Mouse (Mus musculus) intestine, embryonic 15.5 days (tissue): ENCODE results near the gene Gmeb2. TPM values are rescaled to one million over a fixed set of nuclear protein-coding genes. Genes with fewer than 3 reads are reported as not detected.
A peak's percentile ranks its signal among the peaks of the same experiment; 100 is the strongest.
"Not testable (repeated sequence)": the region's sequence is repeated elsewhere in the genome, so short reads cannot be mapped to it uniquely, and the experiment has no call there.

Experiments
- ATAC-seq: fragments of 200-750 bp; cut with Nextera tagmentation; 2 replicates; pipeline ENCODE4 v1.8.0; 2017; ENCODE audit warnings: moderate TSS enrichment, moderate library complexity
- H3K27ac ChIP-seq: fragments of 300-500 bp; sonication (generic); 2 replicates; pipeline ENCODE4 v1.5.1; 2015; ENCODE audit warnings: mild to moderate bottlenecking, inconsistent platforms
- H3K27me3 ChIP-seq: fragments of 300-500 bp; sonication (generic); replicated peaks from 2 replicates; pipeline ENCODE4 v1.6.1; 2015; ENCODE audit warnings: inconsistent platforms
- H3K36me3 ChIP-seq: fragments of 300-500 bp; sonication (generic); 2 replicates; pipeline ENCODE4 v1.6.1; 2015; ENCODE audit warnings: inconsistent platforms
- H3K4me1 ChIP-seq: fragments of 300-500 bp; sonication (generic); replicated peaks from 2 replicates; pipeline ENCODE4 v1.6.1; 2015; ENCODE audit warnings: inconsistent platforms
- H3K4me2 ChIP-seq: fragments of 300-500 bp; sonication (generic); replicated peaks from 2 replicates; pipeline ENCODE4 v1.6.1; 2015; ENCODE audit warnings: mild to moderate bottlenecking, inconsistent platforms
- H3K4me3 ChIP-seq: fragments of 300-500 bp; sonication (generic); replicated peaks from 2 replicates; pipeline ENCODE4 v1.5.1; 2015; ENCODE audit warnings: inconsistent platforms
- H3K9ac ChIP-seq: fragments of 300-500 bp; sonication (generic); 2 replicates; pipeline ENCODE4 v1.6.1; 2015; ENCODE audit warnings: inconsistent platforms
- H3K9me3 ChIP-seq: fragments of 300-500 bp; sonication (generic); 2 replicates; pipeline ENCODE4 v1.6.1; 2016; ENCODE audit warnings: inconsistent platforms
- WGBS: fragments of 180-500 bp; shearing (Covaris S2); methylation state at CpG from one replicate; pipeline ENCODE4 v1.1.7; 2015; 5-methylcytosine and 5-hydroxymethylcytosine counted together
- polyA plus RNA-seq: library from polyadenylated mRNA; unstranded; fragments of >200 nt; fragmentation: Nextera tagmentation; extraction: Ambion mirVana; gene quantifications from 2 replicates; pipeline ENCODE4 v1.2.1, GENCODE M21; 2015

Gmeb2 gene
- polyA plus RNA-seq = 11.3 and 13.2 TPM in 2 replicates

DNA sequence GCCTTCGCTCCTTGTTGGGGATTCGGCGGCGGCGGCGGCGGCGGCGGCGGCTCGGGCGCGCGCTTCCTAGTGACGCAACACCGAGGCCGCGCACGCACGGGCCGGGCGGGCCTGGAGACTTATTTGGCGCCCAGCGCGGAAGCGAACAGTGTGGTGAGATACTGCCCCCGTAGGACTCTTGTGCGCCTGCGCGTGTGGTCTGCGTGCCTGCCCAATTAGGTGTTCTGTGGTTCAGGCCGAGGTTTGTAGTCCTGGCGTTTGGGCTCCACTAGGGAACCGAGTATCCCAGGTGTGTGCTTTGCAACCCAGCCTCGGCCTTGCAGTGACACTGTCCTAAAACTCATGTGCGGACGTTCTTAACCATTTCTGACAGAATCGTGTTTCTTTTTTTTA lies at the start of gene Gmeb2:
Gene Gmeb2 (minus strand): TSS at position 78 of the 393 bp plus-strand sequence.
- H3K4me1 ChIP-seq, H3K9me3 ChIP-seq, H3K27me3 ChIP-seq, H3K36me3 ChIP-seq: not testable (repeated sequence)
- 11% methylated on average over 33 of the region's 38 CpGs for WGBS
- peak within 1 kb of the TSS; percentile 69 for H3K4me3 ChIP-seq
- peak within 1 kb of the TSS; percentile 93 for H3K27ac ChIP-seq
- peak within 1 kb of the TSS; percentile 89 for H3K9ac ChIP-seq
- peak; percentile 99 for ATAC-seq
- H3K4me2 ChIP-seq = peak within 1 kb of the TSS; percentile 63

DNA sequence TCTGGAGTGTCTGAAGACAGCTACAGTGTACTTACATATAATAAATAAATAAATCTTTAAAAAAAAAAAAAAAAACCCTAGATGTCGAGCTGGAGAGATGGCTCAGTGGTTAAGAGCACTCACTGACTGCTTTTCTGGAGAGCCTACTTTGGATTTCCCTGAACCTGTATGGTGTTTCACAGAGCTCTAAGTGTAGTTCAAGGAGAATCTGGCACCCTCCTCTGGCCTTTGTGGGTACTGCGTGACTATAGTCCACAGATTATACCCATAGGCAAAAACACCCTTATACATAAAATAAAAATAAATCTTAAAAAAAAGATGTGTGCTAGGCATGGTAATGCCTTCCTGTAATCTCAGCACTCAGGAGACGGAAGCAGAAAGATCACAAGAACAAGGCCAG lies 46.2 kb upstream of the Gmeb2 start:
- H3K9ac ChIP-seq = no peak overlapping the region
- WGBS = 65% methylated on average over 3 of the region's 3 CpGs
- H3K27ac ChIP-seq = no peak overlapping the region
- no peaks in the 10 kb centered on the region for H3K9me3 ChIP-seq
- no peaks in the 10 kb centered on the region for H3K27me3 ChIP-seq
- H3K4me3 ChIP-seq = no peak overlapping the region
- ATAC-seq = peak; percentile 62; the same call in 1 of the 2 replicates
- H3K4me2 ChIP-seq = no peak overlapping the region
- peaks cover 17% of the 10 kb centered on the region for H3K36me3 ChIP-seq
- H3K4me1 ChIP-seq = no peaks in the 10 kb centered on the region

DNA sequence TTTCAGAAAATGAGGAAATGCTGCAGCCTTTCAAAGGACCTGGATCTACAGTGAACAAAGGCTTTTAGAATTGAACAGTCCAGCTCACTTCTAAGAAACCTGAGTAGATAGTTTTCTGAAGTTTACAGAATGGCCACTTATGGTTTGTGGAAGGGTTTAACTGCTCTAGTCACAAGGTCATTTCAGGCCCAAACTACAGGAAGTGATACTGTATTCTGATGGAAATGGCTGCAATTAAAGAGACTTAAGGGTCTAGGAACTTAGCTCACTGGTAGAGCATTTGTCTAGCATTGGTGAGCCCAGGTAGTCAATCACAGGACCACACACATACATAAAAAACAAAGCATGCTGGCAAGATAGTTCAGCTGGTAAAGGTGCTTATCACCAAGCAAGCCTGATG lies 44.7 kb upstream of the Gmeb2 start:
- no peak overlapping the region for H3K27ac ChIP-seq
- no peaks in the 10 kb centered on the region for H3K9me3 ChIP-seq
- no peak for ATAC-seq
- no peak overlapping the region for H3K9ac ChIP-seq
- H3K4me3 ChIP-seq = no peak overlapping the region
- peaks cover 27% of the 10 kb centered on the region for H3K36me3 ChIP-seq
- no peaks in the 10 kb centered on the region for H3K27me3 ChIP-seq
- no peak overlapping the region for H3K4me2 ChIP-seq
- H3K4me1 ChIP-seq = no peaks in the 10 kb centered on the region

DNA sequence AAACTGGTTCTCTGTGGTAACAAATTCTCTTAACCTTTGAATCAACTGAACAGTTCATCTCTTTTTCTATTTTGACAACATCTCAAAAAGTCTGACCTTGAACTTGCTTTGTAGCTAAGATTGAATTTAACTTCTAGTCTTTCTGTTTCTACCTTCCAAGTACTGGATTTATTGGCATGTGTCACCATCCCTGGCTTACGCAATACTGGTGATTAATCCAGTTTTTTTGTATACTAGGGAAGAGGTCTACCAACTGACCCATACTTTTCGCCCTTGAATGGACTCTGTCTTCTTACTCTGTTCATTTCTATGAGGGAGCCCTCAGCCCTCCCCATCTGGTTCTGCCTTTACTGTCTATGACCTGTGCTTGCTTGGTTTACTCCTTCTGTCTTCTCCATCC lies 38.3 kb upstream of the Gmeb2 start:
- no peaks in the 10 kb centered on the region for H3K4me1 ChIP-seq
- no peaks in the 10 kb centered on the region for H3K27me3 ChIP-seq
- 90% methylated on average over 2 of the region's 2 CpGs for WGBS
- no peaks in the 10 kb centered on the region for H3K9me3 ChIP-seq
- H3K9ac ChIP-seq = no peak overlapping the region
- no peak for ATAC-seq
- H3K36me3 ChIP-seq = peaks cover 28% of the 10 kb centered on the region
- no peak overlapping the region for H3K27ac ChIP-seq
- H3K4me3 ChIP-seq = no peak overlapping the region
- H3K4me2 ChIP-seq = no peak overlapping the region

DNA sequence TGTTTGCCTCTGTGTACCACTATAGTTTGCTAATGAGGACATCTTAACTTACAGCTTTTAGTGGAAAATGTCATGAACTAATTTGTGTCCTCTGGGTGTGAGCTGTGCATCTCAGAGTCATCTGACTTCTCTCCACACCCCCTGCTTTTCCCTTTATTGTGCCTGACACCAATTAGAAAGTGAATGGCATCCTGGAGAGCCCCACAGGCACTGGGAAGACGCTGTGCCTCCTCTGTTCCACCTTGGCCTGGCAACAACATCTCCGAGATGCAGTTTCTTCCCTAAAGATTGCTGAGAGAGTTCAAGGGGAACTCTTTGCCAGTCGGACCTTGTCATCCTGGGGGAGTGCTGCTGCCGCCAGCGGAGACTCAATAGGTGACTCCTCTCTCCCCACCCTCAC lies 34.3 kb upstream of the Gmeb2 start:
- Histone ChIP-seq H3K9ac (no peak overlapping the region), H3K27me3 (no peaks in the 10 kb centered on the region)
- 83% methylated on average over 5 of the region's 5 CpGs for WGBS

DNA sequence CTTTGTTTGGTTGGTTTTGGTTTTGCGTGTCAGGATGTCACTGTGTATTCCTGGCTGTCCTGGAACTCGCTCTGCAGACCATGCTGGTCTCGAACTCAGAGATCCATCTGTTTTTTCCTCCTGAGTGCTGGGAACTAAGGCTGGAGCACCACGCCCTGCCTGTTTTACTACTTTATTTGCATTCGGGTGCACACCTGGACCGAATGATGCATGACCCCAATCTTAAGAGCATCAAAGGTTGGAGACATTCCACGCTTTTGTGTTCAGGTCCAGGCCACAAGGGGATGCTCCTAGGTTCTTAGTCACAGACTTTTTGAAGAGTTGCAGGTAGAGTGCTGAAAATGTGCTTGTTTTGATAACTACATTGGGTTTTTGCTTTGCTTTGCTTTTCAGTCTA lies 32.3 kb upstream of the Gmeb2 start:
- peaks cover 5% of the 10 kb centered on the region for H3K27me3 ChIP-seq
- H3K9me3 ChIP-seq = no peaks in the 10 kb centered on the region
- ATAC-seq = peak; percentile 42
- H3K36me3 ChIP-seq = peaks cover 12% of the 10 kb centered on the region; the same call in 1 of the 2 replicates
- WGBS = 13% methylated on average over 7 of the region's 7 CpGs
- peak overlapping the region; percentile 76 for H3K4me2 ChIP-seq
- H3K4me1 ChIP-seq = peaks cover 9% of the 10 kb centered on the region; the same call in 1 of the 2 replicates
- H3K27ac ChIP-seq = peak overlapping the region; percentile 63
- peak overlapping the region; percentile 59 for H3K9ac ChIP-seq
- H3K4me3 ChIP-seq = peak overlapping the region; percentile 49

More for the DNA sequence above, 34.3 kb upstream of the Gmeb2 start:
- Histone ChIP-seq H3K27ac (no peak overlapping the region), H3K4me3 (no peak overlapping the region), H3K36me3 (peaks cover 12% of the 10 kb centered on the region; the same call in 1 of the 2 replicates), H3K4me2 (no peak overlapping the region), H3K4me1 (peaks cover 9% of the 10 kb centered on the region; the same call in 1 of the 2 replicates), H3K9me3 (no peaks in the 10 kb centered on the region)
- ATAC-seq = no peak

DNA sequence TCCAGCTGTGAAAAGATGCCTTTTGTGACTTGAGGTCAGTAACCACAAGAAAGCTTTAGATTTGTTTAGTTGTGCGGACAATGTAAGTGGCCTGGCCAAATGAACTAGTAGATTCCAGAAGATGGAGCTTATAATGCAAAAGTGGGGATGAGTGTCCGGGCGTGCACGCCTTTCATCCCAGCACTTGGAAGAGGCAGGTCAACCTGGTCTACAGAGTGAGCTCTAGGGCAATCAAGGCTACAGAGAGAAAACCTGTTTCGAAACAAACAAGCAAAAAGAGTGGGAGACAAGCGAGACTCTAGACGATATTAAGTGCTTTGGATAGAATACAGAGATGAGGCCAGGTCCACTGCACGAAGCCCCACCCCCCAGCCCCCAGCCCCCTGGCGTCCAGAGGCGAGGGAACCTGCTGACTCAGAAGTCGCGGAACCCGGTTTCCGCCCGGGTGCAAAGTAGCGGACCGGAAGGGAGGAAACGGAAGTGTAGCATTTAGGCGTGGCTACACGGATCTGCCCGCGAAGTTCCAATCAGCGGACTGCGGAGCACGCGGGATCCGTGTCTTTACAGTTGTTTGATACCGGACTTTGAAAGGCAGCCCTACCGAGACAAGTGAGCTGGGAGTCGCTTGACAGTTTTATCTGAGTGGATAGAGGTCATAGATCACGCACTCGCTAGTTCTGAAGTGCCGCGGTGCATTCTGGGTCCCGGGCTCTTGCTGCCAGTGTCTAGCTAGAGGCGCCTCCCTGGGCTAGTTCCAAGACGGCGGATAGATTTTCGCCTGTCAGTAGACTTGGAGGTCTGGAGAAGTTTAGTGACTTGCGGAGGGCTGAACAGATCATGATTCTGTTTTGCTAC lies 31.6 kb upstream of the Gmeb2 start, which contains the start of gene Rtel1:
Gene Rtel1 (plus strand): TSS at position 492 of the 855 bp plus-strand sequence.
- Histone ChIP-seq H3K9ac (peak within 1 kb of the TSS; percentile 59), H3K4me3 (peak within 1 kb of the TSS; percentile 49), H3K4me2 (peak within 1 kb of the TSS; percentile 76), H3K4me1 (peaks cover 9% of the 10 kb centered on the region; the same call in 1 of the 2 replicates), H3K27ac (peak within 1 kb of the TSS; percentile 63), H3K36me3 (peaks cover 12% of the 10 kb centered on the region; the same call in 1 of the 2 replicates), H3K27me3 (peaks cover 11% of the 10 kb centered on the region), H3K9me3 (no peaks in the 10 kb centered on the region)
- WGBS = 6% methylated on average over 40 of the region's 40 CpGs
- peak; percentile 97 for ATAC-seq

DNA sequence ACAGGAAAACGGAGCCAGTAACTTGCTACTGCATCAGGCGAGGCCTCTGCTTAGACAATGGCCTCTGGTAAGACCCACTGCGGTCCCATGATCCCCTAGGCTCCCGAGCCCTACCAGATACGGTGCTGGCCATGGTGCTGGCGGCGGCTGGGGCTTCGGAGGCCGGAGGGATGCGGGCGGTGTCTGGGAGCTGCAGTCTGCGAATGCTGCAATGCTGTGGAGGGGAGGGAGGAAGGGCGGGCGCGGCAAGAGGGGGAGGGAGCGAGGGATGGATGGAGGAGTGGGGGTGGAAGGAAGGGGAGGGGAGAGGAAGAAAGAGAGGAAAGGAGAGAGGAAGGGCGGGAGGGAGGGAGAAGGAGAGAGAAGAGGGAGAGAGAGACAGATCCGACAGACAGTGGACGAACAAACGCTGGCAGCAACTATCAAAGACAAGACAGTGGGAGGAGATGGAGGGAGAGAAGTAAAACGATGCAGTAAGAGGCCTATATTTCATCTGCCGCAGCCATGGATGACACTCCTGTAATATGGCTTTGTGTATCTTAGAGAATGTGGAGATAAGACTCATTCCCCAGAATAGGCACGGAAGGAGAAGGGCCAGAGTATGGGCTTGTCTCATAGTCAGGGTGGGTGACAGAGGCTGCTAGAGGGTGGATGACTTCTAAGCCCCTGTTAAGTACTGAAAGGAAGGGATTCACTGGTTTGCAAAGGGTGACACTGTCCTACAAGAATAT lies 26.4 kb upstream of the Gmeb2 start, which contains the start of gene Stmn3:
Gene Stmn3 (minus strand): TSS at position 421 of the 731 bp plus-strand sequence.
- Histone ChIP-seq H3K4me3 (peak within 1 kb of the TSS; percentile 20), H3K27me3 (peaks cover 31% of the 10 kb centered on the region), H3K4me1 (peaks cover 10% of the 10 kb centered on the region), H3K27ac (no peak within 1 kb of the TSS), H3K9me3 (no peaks in the 10 kb centered on the region), H3K9ac (no peak within 1 kb of the TSS), H3K4me2 (peak within 1 kb of the TSS; percentile 49), H3K36me3 (no peaks in the 10 kb centered on the region)
- peak; percentile 75 for ATAC-seq
- WGBS = 3% methylated on average over 23 of the region's 23 CpGs

DNA sequence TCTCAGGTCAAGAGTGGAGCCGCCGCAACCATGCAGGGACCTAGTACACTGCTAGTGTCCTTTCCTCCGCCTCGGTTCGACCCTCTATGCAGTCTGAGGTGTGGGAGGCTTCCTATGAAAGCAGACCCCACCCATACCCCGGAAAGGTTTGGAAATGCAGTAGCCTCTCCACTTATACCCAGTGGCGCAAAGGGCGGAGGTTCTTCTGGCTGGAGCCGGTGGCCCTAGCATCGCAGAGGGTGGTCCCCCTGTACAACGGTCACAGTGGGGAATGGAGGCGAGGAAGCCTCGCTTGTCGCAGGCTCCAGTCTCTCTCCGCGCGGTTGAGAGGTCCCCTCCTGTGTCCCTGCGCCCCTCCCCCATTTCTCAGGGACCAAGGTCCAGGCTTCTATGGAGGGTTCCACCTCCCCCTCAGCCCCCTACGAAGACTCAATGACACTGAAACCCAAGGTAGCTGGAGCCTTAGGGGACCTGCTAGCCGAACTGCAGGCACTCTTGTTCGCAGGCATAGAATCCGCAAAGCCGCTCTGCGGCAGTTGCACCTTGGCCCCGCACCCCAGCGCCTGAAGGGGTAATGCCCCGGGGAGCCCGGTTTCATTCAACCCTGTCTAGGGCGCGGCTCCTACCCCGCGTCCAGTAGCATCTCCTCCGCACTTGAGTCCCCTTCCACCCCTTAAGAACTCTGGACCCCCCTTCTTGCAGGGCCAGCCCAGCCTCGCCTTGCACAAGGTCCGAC lies 25.7 kb upstream of the Gmeb2 start:
- H3K27me3 ChIP-seq = peaks cover 31% of the 10 kb centered on the region
- no peak overlapping the region for H3K27ac ChIP-seq
- no peaks in the 10 kb centered on the region for H3K36me3 ChIP-seq
- 3% methylated on average over 35 of the region's 35 CpGs for WGBS
- no peak overlapping the region for H3K9ac ChIP-seq
- peak overlapping the region; percentile 20 for H3K4me3 ChIP-seq
- peak; percentile 56 for ATAC-seq
- H3K9me3 ChIP-seq = no peaks in the 10 kb centered on the region
- peaks cover 7% of the 10 kb centered on the region for H3K4me1 ChIP-seq
- peak overlapping the region; percentile 49 for H3K4me2 ChIP-seq

DNA sequence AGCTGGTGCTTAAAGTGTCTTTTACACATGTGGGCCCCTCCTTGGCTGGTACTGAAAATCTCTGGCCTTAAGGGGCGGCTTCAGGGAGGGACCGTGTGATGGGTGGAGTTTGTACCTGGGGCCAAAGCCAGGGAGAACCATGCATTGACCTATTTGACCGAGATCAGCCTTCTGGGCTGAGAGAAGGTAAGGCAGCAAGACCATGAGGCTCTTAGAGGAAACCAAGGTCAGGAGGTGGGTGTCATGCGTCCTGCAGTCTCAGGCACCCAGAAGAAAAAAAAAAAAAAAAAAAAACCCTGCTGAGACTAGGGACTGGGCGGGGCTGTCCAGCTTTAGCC lies 25.1 kb upstream of the Gmeb2 start:
- no peak overlapping the region for H3K4me3 ChIP-seq
- H3K9ac ChIP-seq = no peak overlapping the region
- no peak overlapping the region for H3K4me2 ChIP-seq
- ATAC-seq = no peak
- H3K9me3 ChIP-seq = no peaks in the 10 kb centered on the region
- H3K27ac ChIP-seq = no peak overlapping the region
- H3K36me3 ChIP-seq = no peaks in the 10 kb centered on the region
- H3K27me3 ChIP-seq = peaks cover 31% of the 10 kb centered on the region
- WGBS = 10% methylated on average over 5 of the region's 5 CpGs
- peaks cover 7% of the 10 kb centered on the region for H3K4me1 ChIP-seq

DNA sequence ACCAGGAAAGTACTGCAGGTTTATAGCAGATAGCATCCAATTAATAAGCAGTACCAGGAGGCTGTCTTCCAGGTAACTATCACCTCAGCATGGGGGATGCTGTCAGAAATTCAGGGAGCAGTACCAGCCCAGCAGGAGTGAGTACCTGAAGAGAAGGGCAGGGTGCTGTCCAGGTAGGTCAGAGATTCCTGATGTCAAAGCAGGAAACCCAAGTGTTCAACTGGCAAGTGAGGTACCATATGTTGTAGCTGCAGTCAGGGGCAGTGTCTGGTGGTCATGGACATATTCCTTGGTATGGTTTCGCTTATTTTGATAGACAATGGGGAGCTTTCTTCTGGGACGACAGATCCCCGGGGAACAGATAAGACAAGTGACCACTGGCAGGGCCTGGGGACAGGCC lies 24.6 kb upstream of the Gmeb2 start:
- WGBS = 78% methylated on average over 3 of the region's 3 CpGs
- no peak overlapping the region for H3K4me3 ChIP-seq
- peaks cover 33% of the 10 kb centered on the region for H3K27me3 ChIP-seq
- no peaks in the 10 kb centered on the region for H3K36me3 ChIP-seq
- no peak overlapping the region for H3K4me2 ChIP-seq
- H3K4me1 ChIP-seq = peaks cover 7% of the 10 kb centered on the region
- no peak overlapping the region for H3K9ac ChIP-seq
- ATAC-seq = no peak
- no peak overlapping the region for H3K27ac ChIP-seq
- no peaks in the 10 kb centered on the region for H3K9me3 ChIP-seq
